Mouse (Mus musculus) testis, adult 2 months (tissue): ENCODE results near the gene Prkn. TPM values are rescaled to one million over a fixed set of nuclear protein-coding genes. Genes with fewer than 3 reads are reported as not detected.

Source experiments
- H3K27ac ChIP-seq: fragments of 200-500 bp; 2 replicates; pipeline ENCODE4 v1.5.1; 2012; ENCODE audit warnings: low read depth, low read length; ENCODE audit not compliant: control insufficient read depth, insufficient read depth
- H3K27me3 ChIP-seq: fragments of 200-500 bp; 2 replicates; pipeline ENCODE4 v1.6.1; 2012; ENCODE audit warnings: mild to moderate bottlenecking, low read length, moderate library complexity; ENCODE audit not compliant: control insufficient read depth, insufficient read depth
- H3K36me3 ChIP-seq: fragments of 200-500 bp; 2 replicates; pipeline ENCODE4 v1.6.1; 2012; ENCODE audit warnings: mild to moderate bottlenecking, low read length; ENCODE audit not compliant: control insufficient read depth, insufficient read depth
- H3K4me1 ChIP-seq: fragments of 200-500 bp; 2 replicates; pipeline ENCODE4 v1.6.1; 2012; ENCODE audit warnings: low read length; ENCODE audit not compliant: control insufficient read depth, insufficient read depth
- H3K4me3 ChIP-seq: fragments of 200-500 bp; 2 replicates; pipeline ENCODE4 v1.5.1; 2012; ENCODE audit warnings: low read depth, mild to moderate bottlenecking, low read length, moderate library complexity, mixed read lengths; ENCODE audit not compliant: control insufficient read depth
- CTCF ChIP-seq: fragments of 200-500 bp; IDR thresholded peaks from 2 replicates; pipeline ENCODE4 v1.5.1; 2012; ENCODE audit warnings: low read depth, mild to moderate bottlenecking, inconsistent platforms, low read length, moderate library complexity; ENCODE audit not compliant: control insufficient read depth, insufficient read depth, insufficient replicate concordance
- POLR2A ChIP-seq: fragments of 200-500 bp; IDR thresholded peaks from 2 replicates; pipeline ENCODE4 v1.6.1; 2012; ENCODE audit warnings: low read depth, mild to moderate bottlenecking, inconsistent platforms, low read length, moderate library complexity; ENCODE audit not compliant: control insufficient read depth
- polyA plus RNA-seq: library from polyadenylated mRNA; depleted of rRNA; stranded (reverse); fragments of >200 nt; gene quantifications from 2 replicates; pipeline ENCODE4 v1.2.3, GENCODE M21; 2012

Gene Prkn
- polyA plus RNA-seq, 1 experiment, result 13.2 TPM

DNA sequence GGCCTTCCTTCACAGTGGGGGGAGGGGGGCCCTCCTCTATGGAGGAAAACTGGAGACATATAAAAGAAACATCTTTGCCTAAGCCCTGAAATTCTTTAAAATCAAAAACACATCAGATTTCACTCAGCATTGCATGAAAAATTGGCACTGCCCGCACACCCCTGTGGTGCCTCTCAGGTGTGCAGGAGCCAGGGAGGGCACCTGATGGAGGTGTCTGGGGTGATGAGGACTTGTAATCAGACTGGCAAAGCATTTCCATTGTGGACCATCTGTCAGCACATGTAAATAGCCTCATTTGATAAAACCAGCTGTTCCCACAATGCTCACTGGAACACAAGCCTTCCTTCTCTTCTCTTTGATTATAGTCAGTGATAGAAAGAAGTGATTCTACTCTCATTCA lies 928.8 kb downstream of the Prkn start:
- TF ChIP-seq POLR2A (no peak), CTCF (no peak)
- Histone ChIP-seq H3K27me3 (no peaks in the 10 kb centered on the region), H3K27ac (no peak overlapping the region), H3K4me1 (0 out of 2 replicates have a peak, but pooled peaks cover 2% of the 10 kb centered on the region), H3K4me3 (no peak overlapping the region), H3K36me3 (no peaks in the 10 kb centered on the region)

DNA sequence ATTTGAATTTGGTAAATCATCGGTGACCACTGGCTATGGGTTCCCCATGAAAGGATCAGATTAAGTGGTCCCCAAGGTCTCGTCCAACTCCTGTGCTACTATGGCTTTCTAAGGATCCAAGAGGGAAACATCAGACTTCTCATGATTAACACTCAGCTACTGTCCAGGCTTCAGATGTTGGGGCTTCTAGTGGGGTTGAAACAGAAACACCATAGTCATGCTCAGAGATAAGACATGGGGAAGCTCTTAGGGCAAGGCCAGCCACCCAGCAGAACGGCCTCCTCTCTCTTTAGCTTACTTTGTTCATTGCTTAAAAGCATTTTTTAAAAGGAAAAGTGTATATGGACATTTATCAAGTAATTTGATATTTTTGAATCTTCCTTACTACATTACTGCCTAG lies 929.3 kb downstream of the Prkn start:
- no peaks in the 10 kb centered on the region for H3K36me3 ChIP-seq
- H3K27ac ChIP-seq, result no peak overlapping the region
- TF ChIP-seq POLR2A (no peak), CTCF (no peak)
- no peaks in the 10 kb centered on the region for H3K27me3 ChIP-seq
- 0 out of 2 replicates have a peak, but pooled peaks cover 2% of the 10 kb centered on the region for H3K4me1 ChIP-seq
- H3K4me3 ChIP-seq, result no peak overlapping the region

GRCm38 (mm10) chr17:11779547-11779946 lies 939.4 kb downstream of the Prkn start:
- no peak overlapping the region for H3K4me3 ChIP-seq
- no peaks in the 10 kb centered on the region for H3K36me3 ChIP-seq
- no peaks in the 10 kb centered on the region for H3K4me1 ChIP-seq
- H3K27ac ChIP-seq, result no peak overlapping the region
- TF ChIP-seq POLR2A, result no peak
- no peak for TF ChIP-seq CTCF
- H3K27me3 ChIP-seq, result no peaks in the 10 kb centered on the region

DNA sequence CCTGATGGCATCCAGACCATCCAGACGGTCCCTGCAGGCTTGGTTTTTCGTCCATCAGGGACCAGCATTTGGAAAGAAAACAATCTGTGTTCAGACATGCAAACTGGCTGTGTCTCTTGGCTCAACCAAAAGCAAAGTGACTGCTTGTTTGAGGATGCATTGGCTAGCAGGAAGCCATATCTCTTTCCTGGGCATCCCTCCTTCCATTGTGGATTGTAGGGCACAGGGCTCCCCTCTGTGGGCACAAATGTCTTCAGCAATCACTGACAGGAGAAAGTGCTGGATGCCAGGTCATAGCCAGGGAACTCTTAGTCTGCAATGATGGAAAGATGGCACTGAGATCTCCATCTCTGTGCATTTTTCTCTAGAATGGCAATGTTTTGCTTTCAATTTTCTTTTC lies 939.8 kb downstream of the Prkn start:
- no peak overlapping the region for H3K27ac ChIP-seq
- no peaks in the 10 kb centered on the region for H3K4me1 ChIP-seq
- no peak overlapping the region for H3K4me3 ChIP-seq
- TF ChIP-seq CTCF (no peak), POLR2A (no peak)
- H3K27me3 ChIP-seq, result no peaks in the 10 kb centered on the region
- no peaks in the 10 kb centered on the region for H3K36me3 ChIP-seq

- Histone ChIP-seq H3K36me3 (no peaks in the 10 kb centered on the region), H3K27ac (no peak overlapping the region), H3K4me1 (no peaks in the 10 kb centered on the region), H3K4me3 (no peak overlapping the region), H3K27me3 (no peaks in the 10 kb centered on the region)
- TF ChIP-seq POLR2A (no peak), CTCF (no peak)
Measured at GRCm38 (mm10) chr17:11780805-11781481, 940.8 kb downstream of the Prkn start.

DNA sequence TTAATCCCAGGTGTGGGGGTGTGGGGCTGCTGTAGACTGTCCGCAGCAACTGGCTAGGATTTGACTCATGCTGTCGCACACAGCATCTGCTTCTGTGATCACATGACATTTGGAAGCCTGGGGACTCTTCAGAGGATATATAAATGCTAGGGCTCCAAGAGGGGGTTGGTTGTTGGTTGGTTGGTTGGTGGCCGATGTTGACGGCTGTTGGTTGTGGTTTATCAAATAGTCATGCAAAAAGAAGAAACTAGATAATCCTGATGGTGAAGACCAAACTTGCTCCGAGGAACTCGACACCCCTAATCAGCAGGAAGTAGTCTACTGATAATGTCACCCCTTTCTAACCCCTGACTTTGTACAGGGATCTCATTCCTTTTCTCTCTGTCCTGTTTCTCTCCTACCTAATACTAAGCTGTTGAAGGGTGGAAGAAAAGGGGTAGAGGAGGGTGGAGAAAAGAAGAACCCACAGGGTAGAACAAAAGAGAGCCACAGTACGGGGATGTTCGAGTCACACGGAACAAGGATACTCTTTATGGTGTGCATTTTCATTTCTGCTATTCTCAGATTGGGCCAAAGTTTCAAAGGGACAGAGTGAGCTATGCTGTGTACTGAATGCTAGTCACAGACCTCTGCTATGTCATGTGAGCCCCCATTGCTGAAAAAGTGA lies 948.2 kb downstream of the Prkn start:
- no peaks in the 10 kb centered on the region for H3K36me3 ChIP-seq
- no peak overlapping the region for H3K27ac ChIP-seq
- TF ChIP-seq POLR2A, result no peak
- TF ChIP-seq CTCF, result no peak
- H3K4me3 ChIP-seq, result no peak overlapping the region
- H3K4me1 ChIP-seq, result no peaks in the 10 kb centered on the region
- H3K27me3 ChIP-seq, result no peaks in the 10 kb centered on the region

DNA sequence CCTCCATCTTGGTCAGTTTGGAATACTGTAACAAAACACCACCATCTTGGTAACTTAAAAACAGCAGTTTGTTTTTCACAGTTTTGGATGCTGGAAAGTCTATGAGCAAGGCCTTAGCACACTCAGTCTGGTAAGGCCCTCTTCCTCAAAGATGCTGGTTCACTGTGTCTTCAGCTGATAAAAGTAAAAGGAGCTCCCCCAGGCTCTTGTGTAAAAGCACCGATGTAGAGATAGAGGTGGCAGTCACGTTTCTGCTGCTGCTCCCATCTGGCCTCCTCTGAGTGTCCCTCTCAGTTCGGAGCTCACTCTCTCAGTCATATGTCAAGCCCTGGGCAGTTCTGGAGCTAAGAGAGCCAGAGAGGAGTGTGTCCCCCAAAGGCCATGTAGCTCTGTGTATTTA lies 955.8 kb downstream of the Prkn start:
- Histone ChIP-seq H3K27me3 (no peaks in the 10 kb centered on the region), H3K4me1 (no peaks in the 10 kb centered on the region), H3K4me3 (no peak overlapping the region), H3K27ac (no peak overlapping the region), H3K36me3 (no peaks in the 10 kb centered on the region)
- TF ChIP-seq CTCF (no peak), POLR2A (no peak)
